Mouse (Mus musculus) brain, embryonic 14.5 days (tissue): Measurements from ENCODE around the gene Far1.

ENCODE experiments used
- CTCF ChIP-seq: fragments of 200-500 bp; IDR thresholded peaks from 2 replicates; pipeline ENCODE4 v1.5.1; 2012; ENCODE audit warnings: inconsistent platforms, mild to moderate bottlenecking, moderate library complexity, borderline replicate concordance; ENCODE audit not compliant: insufficient read depth, insufficient read length; ENCODE audit errors: extremely low read depth
- POLR2A ChIP-seq: fragments of 200-500 bp; IDR thresholded peaks from 2 replicates; pipeline ENCODE4 v1.6.1; 2012; ENCODE audit warnings: mild to moderate bottlenecking, inconsistent platforms, borderline replicate concordance; ENCODE audit not compliant: poor library complexity, insufficient read depth, insufficient read length, severe bottlenecking; ENCODE audit errors: extremely low read depth

DNA sequence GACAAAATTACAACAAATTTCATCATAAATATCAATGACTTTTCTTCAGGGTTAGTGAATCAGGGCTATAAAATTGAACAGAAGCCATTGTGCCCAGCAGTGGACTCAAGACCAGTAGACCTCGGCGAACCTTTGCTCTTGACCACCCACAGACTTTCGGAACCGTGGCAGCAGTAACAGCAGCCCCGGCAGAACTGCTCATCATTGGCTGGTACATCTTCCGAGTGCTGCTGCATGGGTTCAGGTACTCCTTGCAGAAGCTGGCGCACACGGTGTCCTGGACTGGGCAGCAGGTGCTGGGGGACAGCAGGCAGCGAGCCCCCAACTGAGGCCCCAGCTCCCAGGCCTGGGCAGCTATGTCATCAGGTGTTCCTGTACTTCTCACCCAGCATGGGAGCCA is 79.1 kb downstream of the Far1 start:
- TF ChIP-seq CTCF: no peak
- no peak for TF ChIP-seq POLR2A
